Mouse (Mus musculus) brain, embryonic 18.5 days (tissue): ENCODE measurements around the gene Gbx1.

ENCODE experiments used
- DNase-seq: peaks from one replicate; pipeline ENCODE4 v3.0.0-alpha.2; 2012; ENCODE audit warnings: low read depth, low spot score

The Gbx1 gene

GRCm38 (mm10) chr5:24525360-24526189 lies 1.4 kb downstream of the Gbx1 start:
- DNase-seq, result no peak

- no peak for DNase-seq
Measured at GRCm38 (mm10) chr5:24524522-24524921, 2.5 kb downstream of the Gbx1 start.

GRCm38 (mm10) chr5:24523806-24524205 lies 3.2 kb downstream of the Gbx1 start:
- no peak for DNase-seq

- no peak for DNase-seq
Measured at GRCm38 (mm10) chr5:24521366-24521765, 5.6 kb downstream of the Gbx1 start.

- DNase-seq, result no peak
Measured at GRCm38 (mm10) chr5:24512271-24512670, 14.7 kb downstream of the Gbx1 start.

- no peak for DNase-seq
Measured at GRCm38 (mm10) chr5:24510635-24511034, 16.4 kb downstream of the Gbx1 start.

GRCm38 (mm10) chr5:24508406-24508805 lies 18.6 kb downstream of the Gbx1 start:
- DNase-seq, result no peak

GRCm38 (mm10) chr5:24505513-24505912 lies 21.5 kb downstream of the Gbx1 start:
- no peak for DNase-seq

- DNase-seq, result no peak
Measured at GRCm38 (mm10) chr5:24502786-24503185, 24.2 kb downstream of the Gbx1 start.

- no peak for DNase-seq
Measured at GRCm38 (mm10) chr5:24500851-24501250, 26.2 kb downstream of the Gbx1 start.

- no peak for DNase-seq
Measured at GRCm38 (mm10) chr5:24499113-24499512, 27.9 kb downstream of the Gbx1 start.

GRCm38 (mm10) chr5:24497526-24497925 lies 29.5 kb downstream of the Gbx1 start:
- no peak for DNase-seq

GRCm38 (mm10) chr5:24496756-24497155 lies 30.2 kb downstream of the Gbx1 start:
- no peak for DNase-seq

- no peak for DNase-seq
Measured at GRCm38 (mm10) chr5:24495019-24495418, 32.0 kb downstream of the Gbx1 start.

GRCm38 (mm10) chr5:24492546-24493285 lies 34.3 kb downstream of the Gbx1 start:
- no peak for DNase-seq

GRCm38 (mm10) chr5:24490413-24490920 lies 36.5 kb downstream of the Gbx1 start:
- no peak for DNase-seq

- no peak for DNase-seq
Measured at GRCm38 (mm10) chr5:24486738-24487137, 40.3 kb downstream of the Gbx1 start.

GRCm38 (mm10) chr5:24486097-24486496 lies 40.9 kb downstream of the Gbx1 start:
- peak; percentile 59 for DNase-seq

- DNase-seq, result no peak
Measured at GRCm38 (mm10) chr5:24484963-24485362, 42.0 kb downstream of the Gbx1 start.

GRCm38 (mm10) chr5:24483326-24483725 lies 43.7 kb downstream of the Gbx1 start:
- no peak for DNase-seq

GRCm38 (mm10) chr5:24482247-24483079 lies 44.5 kb downstream of the Gbx1 start:
- no peak for DNase-seq

GRCm38 (mm10) chr5:24481647-24482046 lies 45.4 kb downstream of the Gbx1 start:
- no peak for DNase-seq
